Mouse (Mus musculus) testis, adult 2 months (tissue): ENCODE results near the gene Rho. TPM values are rescaled to one million over a fixed set of nuclear protein-coding genes. Genes with fewer than 3 reads are reported as not detected.

Experiments
- H3K27ac ChIP-seq: fragments of 200-500 bp; 2 replicates; pipeline ENCODE4 v1.5.1; 2012; ENCODE audit warnings: low read depth, low read length; ENCODE audit not compliant: control insufficient read depth, insufficient read depth
- H3K27me3 ChIP-seq: fragments of 200-500 bp; 2 replicates; pipeline ENCODE4 v1.6.1; 2012; ENCODE audit warnings: mild to moderate bottlenecking, low read length, moderate library complexity; ENCODE audit not compliant: control insufficient read depth, insufficient read depth
- H3K36me3 ChIP-seq: fragments of 200-500 bp; 2 replicates; pipeline ENCODE4 v1.6.1; 2012; ENCODE audit warnings: mild to moderate bottlenecking, low read length; ENCODE audit not compliant: control insufficient read depth, insufficient read depth
- H3K4me1 ChIP-seq: fragments of 200-500 bp; 2 replicates; pipeline ENCODE4 v1.6.1; 2012; ENCODE audit warnings: low read length; ENCODE audit not compliant: control insufficient read depth, insufficient read depth
- H3K4me3 ChIP-seq: fragments of 200-500 bp; 2 replicates; pipeline ENCODE4 v1.5.1; 2012; ENCODE audit warnings: low read depth, mild to moderate bottlenecking, low read length, moderate library complexity, mixed read lengths; ENCODE audit not compliant: control insufficient read depth
- CTCF ChIP-seq: fragments of 200-500 bp; IDR thresholded peaks from 2 replicates; pipeline ENCODE4 v1.5.1; 2012; ENCODE audit warnings: low read depth, mild to moderate bottlenecking, inconsistent platforms, low read length, moderate library complexity; ENCODE audit not compliant: control insufficient read depth, insufficient read depth, insufficient replicate concordance
- POLR2A ChIP-seq: fragments of 200-500 bp; IDR thresholded peaks from 2 replicates; pipeline ENCODE4 v1.6.1; 2012; ENCODE audit warnings: low read depth, mild to moderate bottlenecking, inconsistent platforms, low read length, moderate library complexity; ENCODE audit not compliant: control insufficient read depth
- polyA plus RNA-seq: library from polyadenylated mRNA; depleted of rRNA; stranded (reverse); fragments of >200 nt; gene quantifications from 2 replicates; pipeline ENCODE4 v1.2.3, GENCODE M21; 2012; rRNA removed

Rho gene
- polyA plus RNA-seq, 1 experiment: 4.8 TPM

DNA sequence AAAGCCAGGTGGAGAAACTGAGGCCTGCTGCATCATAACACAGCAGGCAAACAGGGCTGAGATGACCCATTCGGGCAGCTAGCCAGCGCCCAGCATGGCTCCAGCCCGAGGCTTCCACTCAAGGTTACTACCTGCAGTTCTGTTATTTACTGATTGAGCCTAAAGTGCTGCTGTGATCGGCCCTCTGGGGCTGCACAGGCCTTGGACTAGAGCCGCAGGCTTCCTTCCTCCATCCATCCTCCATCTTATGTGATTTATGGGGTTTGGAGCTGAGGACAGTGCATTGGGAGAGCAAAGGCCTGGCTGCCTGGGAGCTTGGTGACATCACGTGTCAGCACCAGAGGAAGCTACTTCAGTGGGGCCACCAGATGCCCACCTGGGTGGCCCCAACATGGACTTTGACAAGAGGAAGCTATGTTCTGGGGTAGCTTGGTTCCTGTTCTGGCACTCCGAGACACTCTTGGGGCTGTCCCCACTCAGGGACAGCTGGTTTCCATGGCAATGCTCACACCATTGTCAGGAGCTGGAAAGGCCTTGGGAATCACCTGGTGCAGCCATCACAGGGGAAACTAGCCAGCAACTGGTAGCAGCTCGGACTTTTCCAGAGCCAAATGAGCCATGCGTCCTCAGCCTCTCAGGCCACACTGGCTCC is 55.7 kb downstream of the Rho start:
- no peaks in the 10 kb centered on the region for H3K27me3 ChIP-seq
- H3K27ac ChIP-seq: peak overlapping the region; percentile 57; the same call in 1 of the 2 replicates

DNA sequence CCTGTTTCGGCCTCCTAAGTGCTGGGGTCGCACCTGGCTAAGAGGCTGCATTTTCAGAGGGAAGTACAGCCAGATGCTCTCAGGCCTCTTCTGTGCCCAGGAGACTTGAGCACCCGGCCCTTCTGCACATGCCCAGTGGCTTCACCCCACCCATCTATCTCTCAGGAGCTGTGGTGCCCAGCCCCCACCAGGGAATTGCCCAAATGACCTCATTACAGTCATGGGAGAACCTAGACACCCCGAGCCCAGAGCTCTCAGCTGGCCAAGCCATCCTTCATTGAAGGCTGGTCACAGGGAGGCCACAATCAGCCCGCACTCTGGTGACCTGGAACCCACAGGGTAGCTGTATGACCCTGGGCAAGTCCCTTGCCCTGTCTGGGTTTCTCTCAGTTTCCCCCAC is 57.5 kb downstream of the Rho start:
- Histone ChIP-seq H3K27me3 (no peaks in the 10 kb centered on the region), H3K27ac (no peak overlapping the region), H3K4me3 (no peak overlapping the region), H3K36me3 (no peaks in the 10 kb centered on the region), H3K4me1 (peaks cover 19% of the 10 kb centered on the region)
- TF ChIP-seq CTCF (no peak), POLR2A (no peak)

More for the DNA sequence above, 55.7 kb downstream of the Rho start:
- peaks cover 11% of the 10 kb centered on the region; the same call in 1 of the 2 replicates for H3K4me1 ChIP-seq
- no peaks in the 10 kb centered on the region for H3K36me3 ChIP-seq
- no peak for TF ChIP-seq CTCF
- TF ChIP-seq POLR2A: no peak
- no peak overlapping the region for H3K4me3 ChIP-seq

DNA sequence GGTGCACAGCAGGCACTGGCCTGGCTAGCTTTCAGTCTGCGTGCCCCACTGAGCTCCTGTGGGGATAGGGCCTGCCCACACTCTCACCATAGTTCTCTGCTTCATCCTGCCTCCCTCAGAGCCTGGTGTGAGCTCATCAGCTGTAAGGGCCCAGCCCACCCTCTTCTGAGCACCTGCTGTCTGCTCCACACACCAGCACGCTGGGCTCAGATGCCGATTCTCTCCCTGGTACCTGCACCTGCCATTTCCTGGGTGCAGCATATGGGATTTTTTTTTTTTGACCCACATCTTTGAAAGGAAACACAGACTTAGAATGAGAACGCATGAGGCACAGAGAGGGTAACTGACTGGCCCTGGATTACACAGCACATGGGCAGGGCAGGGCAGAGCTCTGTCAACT is 58.1 kb downstream of the Rho start:
- H3K27ac ChIP-seq: no peak overlapping the region
- H3K4me3 ChIP-seq: no peak overlapping the region
- TF ChIP-seq CTCF: no peak
- H3K4me1 ChIP-seq: peaks cover 21% of the 10 kb centered on the region
- no peaks in the 10 kb centered on the region for H3K36me3 ChIP-seq
- no peaks in the 10 kb centered on the region for H3K27me3 ChIP-seq

Other genes with a start within 250 kb of the Rho start
- gene Tmem40, start 169.3 kb upstream of the Rho start, polyA plus RNA-seq: 0.53 and 0.93 TPM in 2 replicates
- gene Cand2, start 157.2 kb upstream of the Rho start, polyA plus RNA-seq: 7.2 TPM in 2 replicates
- gene Rpl32, start 123.0 kb upstream of the Rho start, polyA plus RNA-seq: 597 and 654 TPM in 2 replicates
- 26.2 and 27.6 TPM in 2 replicates for gene Efcab12, start 93.3 kb upstream of the Rho start, polyA plus RNA-seq
- gene Mbd4, start 78.4 kb upstream of the Rho start, polyA plus RNA-seq: 6.3 and 7.6 TPM in 2 replicates
- 126 and 128 TPM in 2 replicates for gene Ift122, start 78.3 kb upstream of the Rho start, polyA plus RNA-seq
- not detected in 2 replicates for gene H1foo, start 13.2 kb downstream of the Rho start, polyA plus RNA-seq
- 5.7 and 6.1 TPM in 2 replicates for gene Plxnd1, start 63.3 kb downstream of the Rho start, polyA plus RNA-seq